Mouse (Mus musculus) C2C12 (cell line): ENCODE data around the gene Mospd3.

ENCODE experiments used
- CTCF ChIP-seq: IDR thresholded peaks from one replicate; pipeline ENCODE4 v1.5.1; 2011; ENCODE audit not compliant: control insufficient read depth, insufficient read depth, insufficient read length
- MYOD1 ChIP-seq: IDR thresholded peaks from one replicate; pipeline ENCODE4 v1.6.1; 2011; ENCODE audit warnings: low read depth; ENCODE audit not compliant: control insufficient read depth, insufficient read length
- USF1 ChIP-seq: IDR thresholded peaks from one replicate; pipeline ENCODE4 v1.6.1; 2011; ENCODE audit warnings: low read depth, mild to moderate bottlenecking, control low read depth, moderate library complexity

DNA sequence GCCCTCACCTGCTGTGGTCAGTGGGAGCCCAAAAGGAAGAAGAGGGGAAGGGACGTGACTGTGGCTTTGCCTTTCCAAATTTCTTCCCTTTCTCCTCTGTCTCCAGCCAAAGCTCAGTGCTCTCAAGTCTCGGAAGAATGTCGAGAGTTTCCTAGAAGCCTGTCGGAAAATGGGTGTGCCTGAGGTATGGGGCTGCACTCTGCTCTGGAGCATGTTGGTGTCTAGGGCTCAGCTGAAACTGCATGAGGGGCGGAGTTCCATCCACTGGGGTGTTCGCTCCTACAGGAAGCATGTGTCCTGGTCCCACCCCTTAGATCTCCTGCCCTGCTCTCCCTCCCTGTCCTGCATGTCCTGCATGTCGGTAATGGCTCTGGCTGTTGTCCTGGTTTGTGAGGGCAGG is 38.6 kb upstream of the Mospd3 start:
- TF ChIP-seq CTCF (no peak), MYOD1 (no peak), USF1 (no peak)
